Mouse (Mus musculus) midbrain, postnatal 0 days (tissue): ENCODE data around the gene Adgrg1. TPM values are rescaled to one million over a fixed set of nuclear protein-coding genes. Genes with fewer than 3 reads are reported as not detected.

Experiments
- ATAC-seq: fragments of 200-750 bp; cut with Nextera tagmentation; 2 replicates; pipeline ENCODE4 v1.8.0; 2017; ENCODE audit warnings: moderate number of reproducible peaks, mild to moderate bottlenecking, moderate TSS enrichment, moderate library complexity; ENCODE audit not compliant: low FRiP score
- DNase-seq: peaks from one replicate; pipeline ENCODE4 v3.0.0-alpha.2; 2015; ENCODE audit warnings: low spot score
- H3K27ac ChIP-seq: fragments of 300-500 bp; sonication (generic); 2 replicates; pipeline ENCODE4 v1.5.1; 2014; ENCODE audit warnings: low read depth, mild to moderate bottlenecking, low read length, mixed read lengths
- H3K27me3 ChIP-seq: fragments of 300-500 bp; sonication (generic); 2 replicates; pipeline ENCODE4 v1.6.1; 2014; ENCODE audit warnings: low read length, control low read depth, mixed read lengths; ENCODE audit not compliant: insufficient read depth
- H3K36me3 ChIP-seq: fragments of 300-500 bp; sonication (generic); 2 replicates; pipeline ENCODE4 v1.6.1; 2014; ENCODE audit warnings: low read length, control low read depth, mixed read lengths; ENCODE audit not compliant: insufficient read depth
- H3K4me1 ChIP-seq: fragments of 300-500 bp; sonication (generic); 2 replicates; pipeline ENCODE4 v1.6.1; 2014; ENCODE audit warnings: mild to moderate bottlenecking, control low read depth, antibody characterized with exemption, low read length, mixed read lengths; ENCODE audit not compliant: insufficient read depth
- H3K4me2 ChIP-seq: fragments of 300-500 bp; sonication (generic); 2 replicates; pipeline ENCODE4 v1.6.1; 2014; ENCODE audit warnings: low read depth, mild to moderate bottlenecking, low read length, mixed read lengths; ENCODE audit not compliant: poor library complexity, severe bottlenecking
- H3K4me3 ChIP-seq: fragments of 300-500 bp; sonication (generic); 2 replicates; pipeline ENCODE4 v1.5.1; 2014; ENCODE audit warnings: low read depth, mild to moderate bottlenecking, low read length, moderate library complexity
- H3K9ac ChIP-seq: fragments of 300-500 bp; sonication (generic); replicated peaks from 2 replicates; pipeline ENCODE4 v1.6.1; 2014; ENCODE audit warnings: mild to moderate bottlenecking, low read length, moderate library complexity, mixed read lengths; ENCODE audit not compliant: poor library complexity, severe bottlenecking
- H3K9me3 ChIP-seq: fragments of 300-500 bp; sonication (generic); 2 replicates; pipeline ENCODE4 v1.6.1; 2016; ENCODE audit warnings: low read length, control low read depth
- CTCF ChIP-seq: IDR thresholded peaks from 2 replicates; pipeline ENCODE4 v1.5.1; 2016; ENCODE audit warnings: antibody characterized with exemption, mild to moderate bottlenecking
- WGBS: fragments of 180-500 bp; shearing (Covaris S2); extraction: QIAGEN DNeasy Blood & Tissue Kit; methylation state at CpG from one replicate; pipeline ENCODE4 v1.1.7; 2014; 5-methylcytosine and 5-hydroxymethylcytosine counted together
- polyA plus RNA-seq: library from polyadenylated mRNA; unstranded; fragments of >200 nt; fragmentation: Nextera tagmentation; extraction: Ambion mirVana; gene quantifications from 2 replicates; pipeline ENCODE4 v1.2.1, GENCODE M21; 2015
- total RNA-seq: library from RNA; depleted of rRNA; stranded (reverse); fragments of >200 nt; gene quantifications from 2 replicates; pipeline ENCODE4 v1.2.3, GENCODE M21; 2014

The Adgrg1 gene
- total and polyA plus RNA-seq, 2 experiments from 2014 or later, result 114 to 247 TPM

DNA sequence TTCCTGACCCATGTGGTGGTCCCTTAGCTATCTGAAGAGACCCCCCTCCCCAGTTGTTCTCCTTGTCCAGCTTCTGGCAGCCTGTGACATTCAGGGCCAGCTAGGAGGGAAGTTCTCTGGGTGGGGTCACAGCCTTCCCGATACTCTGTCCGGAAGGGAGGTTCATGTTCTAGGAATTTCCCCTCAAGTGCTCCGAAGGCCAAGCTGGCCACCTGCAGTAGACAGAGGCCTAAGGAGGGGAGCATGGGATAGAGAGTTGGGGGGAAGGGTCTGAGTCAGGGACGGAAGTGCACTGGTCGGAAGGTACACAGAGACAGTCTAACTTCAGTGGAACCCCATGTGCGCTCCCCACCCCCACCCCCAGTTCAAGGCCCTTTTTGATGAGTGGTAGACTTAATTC, 25.4 kb downstream of the Adgrg1 start:
- peaks cover 20% of the 10 kb centered on the region for H3K36me3 ChIP-seq
- H3K9me3 ChIP-seq, result no peaks in the 10 kb centered on the region
- peak overlapping the region; percentile 15; the same call in 1 of the 2 replicates for H3K4me3 ChIP-seq
- H3K27me3 ChIP-seq, result no peaks in the 10 kb centered on the region
- no peak for TF ChIP-seq CTCF
- peaks cover 29% of the 10 kb centered on the region for H3K4me1 ChIP-seq
- peak overlapping the region; percentile 94; the same call in 1 of the 2 replicates for H3K27ac ChIP-seq
- WGBS, result 20% methylated on average over 6 of the region's 6 CpGs
- ATAC-seq (no peak), DNase-seq (no peak)
- peak overlapping the region; percentile 72 for H3K4me2 ChIP-seq
- H3K9ac ChIP-seq, result peak overlapping the region; percentile 44; the same call in 1 of the 2 replicates

DNA sequence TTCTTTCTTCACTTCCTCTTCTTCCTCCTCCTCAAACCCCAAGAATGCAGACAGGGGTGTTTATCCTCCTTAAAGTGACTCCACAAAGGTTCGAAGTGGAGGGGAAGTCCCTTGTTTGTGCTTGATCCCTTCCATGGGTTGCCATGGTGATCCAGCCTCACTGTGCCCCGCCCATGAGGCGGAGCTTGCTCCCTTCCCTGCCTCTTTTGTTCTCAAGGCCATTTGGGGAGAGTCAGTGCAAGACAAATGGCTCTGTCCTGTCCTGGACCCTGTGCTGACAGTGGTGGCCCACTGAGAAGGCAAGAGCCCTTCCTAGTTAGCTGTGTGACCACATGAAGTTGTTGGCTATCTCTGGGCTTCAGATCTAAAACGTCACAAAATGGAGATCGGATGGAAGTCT, 26.1 kb downstream of the Adgrg1 start:
- WGBS, result 8% methylated on average over 5 of the region's 5 CpGs
- H3K27ac ChIP-seq, result peak overlapping the region; percentile 94
- peaks cover 28% of the 10 kb centered on the region for H3K36me3 ChIP-seq
- H3K9me3 ChIP-seq, result no peaks in the 10 kb centered on the region
- H3K4me1 ChIP-seq, result peaks cover 29% of the 10 kb centered on the region
- ATAC-seq (no peak), DNase-seq (peak; percentile 78)
- H3K4me2 ChIP-seq, result peak overlapping the region; percentile 72; the same call in 1 of the 2 replicates
- TF ChIP-seq CTCF, result no peak
- H3K9ac ChIP-seq, result no peak overlapping the region; the same call in 1 of the 2 replicates
- no peaks in the 10 kb centered on the region for H3K27me3 ChIP-seq
- no peak overlapping the region for H3K4me3 ChIP-seq

DNA sequence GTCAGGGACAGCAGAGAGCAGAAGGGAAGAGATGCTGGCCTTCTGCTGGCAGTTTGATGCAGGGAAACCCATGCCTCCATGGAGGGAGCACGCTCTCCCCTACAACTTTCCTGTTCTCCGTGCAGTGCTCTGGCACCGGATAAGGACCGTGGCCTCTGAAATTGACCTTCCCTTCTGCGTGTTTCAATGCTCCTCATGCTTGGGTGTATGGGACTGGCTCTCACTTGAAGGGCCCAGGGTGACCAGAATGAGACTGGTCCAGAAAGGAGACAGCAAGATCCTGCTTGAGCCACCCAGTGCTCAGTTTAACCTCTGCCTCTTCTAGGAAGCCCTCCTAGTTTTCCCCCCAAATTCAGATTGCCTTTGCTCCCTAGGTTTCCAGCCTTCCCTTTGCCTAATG, 26.6 kb downstream of the Adgrg1 start:
- peaks cover 29% of the 10 kb centered on the region for H3K4me1 ChIP-seq
- WGBS, result 49% methylated on average over 5 of the region's 5 CpGs
- ATAC-seq, result no peak; the same call in 1 of the 2 replicates

DNA sequence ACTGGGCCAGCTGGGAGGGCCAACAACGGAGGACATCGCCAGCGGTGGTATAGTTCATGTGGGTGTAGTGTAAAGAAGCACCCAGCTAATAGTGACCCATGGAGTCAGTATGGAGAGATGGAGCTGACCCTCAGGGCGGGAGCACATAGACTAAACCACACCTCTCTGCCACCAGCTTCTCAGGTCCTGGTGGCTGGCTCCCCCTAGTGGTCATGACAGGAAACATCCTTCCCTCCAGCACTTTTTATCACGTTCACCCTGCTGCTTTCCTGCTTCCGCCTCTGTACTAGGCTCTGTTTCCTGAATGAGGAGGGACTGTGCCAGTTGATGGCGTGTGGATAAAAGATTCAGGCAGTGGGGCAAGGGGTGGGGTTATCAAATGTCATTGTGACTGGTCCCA, 27.1 kb downstream of the Adgrg1 start:
- Histone ChIP-seq H3K4me1 (peaks cover 29% of the 10 kb centered on the region), H3K36me3 (peaks cover 35% of the 10 kb centered on the region), H3K4me2 (no peak overlapping the region), H3K27ac (peak overlapping the region; percentile 27; the same call in 1 of the 2 replicates), H3K4me3 (no peak overlapping the region), H3K9ac (no peak overlapping the region), H3K27me3 (no peaks in the 10 kb centered on the region), H3K9me3 (no peaks in the 10 kb centered on the region)
- peak; percentile 33; the same call in 1 of the 2 replicates for ATAC-seq
- peak; percentile 91 for DNase-seq
- 4% methylated on average over 7 of the region's 7 CpGs for WGBS
- TF ChIP-seq CTCF, result peak; percentile 98

More for the DNA sequence above, 26.6 kb downstream of the Adgrg1 start:
- Histone ChIP-seq H3K36me3 (peaks cover 32% of the 10 kb centered on the region), H3K4me3 (no peak overlapping the region), H3K9me3 (no peaks in the 10 kb centered on the region), H3K9ac (no peak overlapping the region), H3K27ac (peak overlapping the region; percentile 94), H3K27me3 (no peaks in the 10 kb centered on the region), H3K4me2 (0 out of 2 replicates have a peak overlapping the region, but pooled peaks have one; percentile 72)
- no peak for TF ChIP-seq CTCF
- DNase-seq, result no peak

DNA sequence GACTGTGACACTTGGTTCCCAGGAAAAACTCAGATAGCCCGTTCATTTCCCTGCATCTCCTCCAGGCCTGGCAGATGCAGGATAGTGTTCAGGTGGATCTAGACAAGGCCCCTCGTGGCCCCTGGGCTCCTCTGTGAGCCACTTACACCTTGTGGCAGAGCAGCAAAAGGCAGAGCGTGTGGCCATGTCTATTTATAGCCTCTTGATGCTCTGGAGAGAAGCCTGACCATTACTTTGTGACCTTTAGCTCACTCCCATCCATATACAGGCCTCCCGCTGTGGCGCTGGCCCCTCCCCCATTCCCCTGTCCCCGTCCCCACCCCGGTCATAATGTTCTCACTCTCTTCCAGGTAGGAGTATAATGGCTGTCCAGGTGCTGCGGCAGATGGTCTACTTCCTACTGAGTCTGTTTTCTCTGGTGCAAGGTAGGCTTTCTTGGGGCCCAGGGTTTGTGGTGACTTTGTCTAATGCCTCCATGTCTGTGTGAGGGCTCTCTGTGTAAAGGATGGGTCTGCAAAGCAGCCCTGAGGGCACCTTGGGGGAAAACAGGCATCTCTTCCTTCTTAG, 27.6 kb downstream of the Adgrg1 start:
- no peak overlapping the region for H3K4me2 ChIP-seq
- no peaks in the 10 kb centered on the region for H3K9me3 ChIP-seq
- ATAC-seq (no peak), DNase-seq (no peak)
- TF ChIP-seq CTCF, result no peak
- H3K9ac ChIP-seq, result no peak overlapping the region
- 70% methylated on average over 8 of the region's 8 CpGs for WGBS
- no peak overlapping the region for H3K4me3 ChIP-seq
- H3K27ac ChIP-seq, result peak overlapping the region; percentile 27
- H3K36me3 ChIP-seq, result peaks cover 41% of the 10 kb centered on the region
- peaks cover 29% of the 10 kb centered on the region for H3K4me1 ChIP-seq
- no peaks in the 10 kb centered on the region for H3K27me3 ChIP-seq

DNA sequence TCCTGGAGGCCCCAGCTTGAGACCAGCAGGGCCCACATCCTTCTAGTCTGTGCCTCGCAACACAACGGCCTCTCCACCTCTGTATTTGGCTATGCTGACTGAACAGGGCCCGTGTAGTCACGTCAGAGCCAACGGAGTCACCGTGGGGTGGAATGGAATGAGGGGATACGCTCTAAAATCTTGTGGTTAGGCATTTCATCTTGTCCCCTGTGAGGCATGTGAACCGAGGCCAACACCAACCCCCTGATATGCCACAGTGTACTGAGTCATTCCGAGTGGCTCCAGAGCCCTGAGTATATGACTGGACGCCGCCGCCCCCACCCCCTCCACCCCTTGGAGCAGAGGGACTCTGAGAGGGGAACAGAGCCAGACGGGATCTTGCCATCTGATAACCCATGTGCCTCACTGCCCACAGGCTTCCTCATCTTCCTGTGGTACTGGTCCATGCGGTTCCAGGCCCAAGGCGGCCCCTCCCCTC, 37.9 kb downstream of the Adgrg1 start:
- TF ChIP-seq CTCF, result no peak
- Histone ChIP-seq H3K4me3 (no peak overlapping the region), H3K4me2 (no peak overlapping the region), H3K27me3 (no peaks in the 10 kb centered on the region), H3K27ac (no peak overlapping the region), H3K36me3 (peaks cover 73% of the 10 kb centered on the region), H3K9ac (no peak overlapping the region), H3K9me3 (no peaks in the 10 kb centered on the region), H3K4me1 (no peaks in the 10 kb centered on the region)
- DNase-seq (no peak), ATAC-seq (no peak)
- WGBS, result 91% methylated on average over 15 of the region's 15 CpGs
